Mouse (Mus musculus) ZHBTc4 (cell line): ENCODE measurements around the gene Chpf.

Experiments
- DNase-seq: peaks from one replicate; pipeline ENCODE4 v3.0.0-alpha.2; 2011; ENCODE audit warnings: low read depth, low spot score

The Chpf gene

DNA sequence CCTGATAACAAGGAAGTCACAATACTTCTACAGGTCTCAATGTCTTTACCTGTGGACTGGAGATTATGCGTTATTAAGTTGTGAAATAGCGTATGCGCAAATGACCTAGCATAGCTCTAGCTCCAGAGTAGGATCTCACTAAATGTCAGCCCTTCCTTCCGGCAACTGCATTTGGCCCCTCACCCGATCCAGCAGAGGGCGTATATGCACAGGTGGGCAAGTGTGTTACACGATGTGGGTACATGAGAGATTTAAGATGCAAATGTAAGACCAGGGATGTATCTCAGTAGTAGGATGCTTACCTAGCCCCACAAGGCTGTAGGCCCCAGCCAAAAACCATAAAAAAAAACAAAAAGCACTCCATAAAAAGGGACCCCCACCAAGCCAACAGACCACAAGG is 20.3 kb upstream of the Chpf start:
- DNase-seq = no peak

DNA sequence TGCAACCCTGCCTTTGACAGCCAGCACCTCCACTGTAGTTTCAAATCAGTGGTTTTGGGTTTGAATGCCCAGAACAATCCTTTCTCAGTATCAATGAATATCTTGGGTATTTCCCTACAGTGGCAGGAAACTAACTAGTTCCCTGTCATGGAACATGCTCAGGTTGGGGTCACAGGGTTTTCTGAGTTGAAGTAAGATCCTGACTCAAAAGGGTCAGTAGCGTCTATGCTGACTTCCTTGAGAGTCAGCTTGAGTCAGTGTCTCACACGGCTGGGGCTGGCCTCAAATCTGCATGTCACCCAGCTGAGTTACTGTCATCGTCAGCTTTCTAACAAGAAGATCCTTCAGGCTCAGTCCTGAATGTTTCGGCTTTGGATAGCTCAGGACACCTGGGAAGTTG is 19.8 kb upstream of the Chpf start:
- no peak for DNase-seq

DNA sequence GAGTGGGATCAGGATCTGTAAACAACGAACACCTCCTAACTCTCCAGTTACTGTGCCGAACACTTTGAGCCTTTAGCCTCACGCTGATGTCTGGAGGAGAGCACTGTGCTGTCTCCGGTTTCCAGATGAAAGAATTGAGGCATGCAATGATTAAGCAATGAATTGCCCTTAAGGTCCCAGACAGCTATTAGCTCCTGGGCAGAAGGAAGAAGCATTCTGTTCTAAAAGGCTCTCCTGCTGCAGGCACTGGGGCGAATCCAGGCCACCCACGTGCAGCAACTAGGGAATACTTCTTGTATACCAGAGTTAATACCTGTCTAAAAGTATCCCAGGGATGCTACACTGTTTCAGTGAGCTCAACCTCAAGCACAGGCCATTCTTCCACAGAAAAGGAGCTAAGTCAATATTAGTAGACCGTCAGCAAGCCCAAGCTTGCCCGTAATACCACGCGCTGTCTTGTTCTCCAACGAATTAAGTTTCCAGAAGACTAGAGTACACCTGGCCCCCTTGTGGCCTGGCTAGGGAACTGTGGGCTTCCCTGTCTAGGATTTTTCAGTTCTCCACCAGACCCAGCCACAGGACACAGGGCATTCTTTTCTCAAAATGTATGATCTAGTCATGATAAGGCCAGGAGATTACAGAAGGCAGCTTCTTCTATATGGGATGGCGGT is 15.9 kb upstream of the Chpf start:
- DNase-seq = peak; percentile 82

DNA sequence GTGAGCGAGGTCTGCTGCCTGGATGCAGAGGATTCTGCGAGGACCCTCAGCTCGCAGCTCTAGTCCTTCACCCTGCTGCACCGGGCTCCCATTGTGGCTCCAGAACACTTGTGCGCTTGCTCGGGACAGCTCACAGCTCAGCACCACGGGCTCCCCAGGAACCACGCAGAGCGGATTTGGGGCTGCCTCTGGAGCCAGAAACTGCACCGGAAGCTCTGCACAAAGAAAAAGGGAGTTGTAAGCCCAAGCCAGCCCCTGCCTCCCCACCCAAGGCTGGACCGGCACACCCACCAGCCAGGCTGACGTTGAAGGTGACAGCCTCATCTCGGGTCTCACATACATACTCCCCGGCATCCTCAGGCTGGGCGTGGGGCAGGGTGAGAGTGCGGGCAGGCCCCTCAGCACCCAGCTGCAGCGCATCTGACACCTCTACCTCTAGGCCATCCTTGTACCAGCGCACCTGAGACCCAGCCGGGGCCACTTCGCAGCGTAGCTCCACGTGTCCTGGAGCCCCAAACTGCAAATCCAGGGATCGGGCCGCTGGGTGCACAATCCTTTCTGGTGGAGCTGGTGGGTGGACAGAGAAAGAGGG is 13.6 kb upstream of the Chpf start:
- DNase-seq = no peak

DNA sequence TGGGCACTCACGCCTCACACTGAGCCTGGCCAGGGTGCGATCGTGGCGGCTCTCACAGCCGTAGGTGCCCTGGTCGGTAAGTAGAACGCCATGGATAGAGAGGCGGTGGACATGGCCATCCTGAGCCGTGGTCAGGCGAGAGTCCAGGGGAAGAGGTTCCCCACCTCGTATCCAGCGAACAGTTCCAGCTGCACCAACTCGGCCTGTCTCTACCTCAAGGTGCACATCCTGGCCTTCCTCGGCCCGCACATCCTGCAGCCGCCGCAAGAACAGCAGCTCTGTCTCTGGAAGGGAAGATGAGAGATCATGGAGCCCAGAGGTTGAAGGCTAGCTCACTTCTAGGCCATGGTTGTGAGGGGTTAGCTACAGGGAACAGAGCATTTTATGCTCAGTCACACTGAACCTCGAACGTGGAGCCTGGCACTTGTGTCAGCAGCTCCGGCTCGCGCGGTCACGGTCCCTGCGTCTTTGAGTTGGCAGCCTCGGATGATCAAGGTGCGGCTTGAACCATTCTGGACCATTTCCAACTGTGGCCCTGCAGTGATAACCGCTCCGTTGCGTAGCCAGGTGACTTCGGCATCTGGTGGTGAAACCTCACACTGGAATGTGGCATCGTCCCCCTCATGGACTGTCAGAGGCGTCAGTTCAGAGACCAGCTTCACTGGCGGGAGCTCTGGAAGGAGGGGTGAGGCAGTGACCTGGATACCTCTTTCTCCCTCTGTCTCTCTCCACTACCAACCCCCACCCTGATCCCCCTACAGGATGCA is 11.9 kb upstream of the Chpf start:
- no peak for DNase-seq

DNA sequence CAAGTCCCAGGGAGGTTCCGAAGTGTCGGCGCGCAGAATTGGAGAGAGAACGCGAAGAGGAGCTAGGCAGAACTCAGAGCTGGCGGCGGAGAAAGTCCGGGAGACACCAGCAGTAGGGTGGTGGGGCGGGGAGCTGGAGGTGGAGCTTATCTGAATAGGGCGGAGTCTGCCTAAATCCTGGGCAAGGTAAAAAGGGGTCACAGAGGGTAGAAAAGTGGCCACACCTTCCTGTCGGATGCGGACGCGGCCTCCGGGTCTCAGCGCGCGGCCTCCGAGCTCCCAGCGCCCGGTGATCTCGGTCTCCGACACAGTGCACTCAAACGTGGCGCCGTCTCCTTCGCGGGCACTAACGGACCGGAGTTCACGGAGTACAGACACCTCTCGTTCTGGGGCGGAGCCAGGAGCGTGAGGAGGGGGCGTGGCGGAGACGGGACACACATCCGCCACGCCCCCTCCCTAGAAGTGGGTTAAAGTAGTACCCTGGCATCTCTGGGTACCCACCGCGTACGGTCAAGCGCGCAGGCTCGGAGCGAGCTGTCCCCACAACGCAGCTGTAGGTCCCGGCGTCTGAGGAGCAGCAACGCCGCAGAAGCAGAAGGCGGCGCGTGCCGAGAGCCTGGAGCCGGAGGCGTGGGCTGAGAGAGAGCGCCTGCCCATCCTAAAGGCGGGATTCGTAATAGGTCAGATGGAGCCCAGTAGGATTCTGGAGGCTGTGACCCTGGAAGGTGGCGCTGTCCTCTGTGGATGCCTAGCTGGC is 8.5 kb upstream of the Chpf start:
- peak; percentile 95 for DNase-seq

DNA sequence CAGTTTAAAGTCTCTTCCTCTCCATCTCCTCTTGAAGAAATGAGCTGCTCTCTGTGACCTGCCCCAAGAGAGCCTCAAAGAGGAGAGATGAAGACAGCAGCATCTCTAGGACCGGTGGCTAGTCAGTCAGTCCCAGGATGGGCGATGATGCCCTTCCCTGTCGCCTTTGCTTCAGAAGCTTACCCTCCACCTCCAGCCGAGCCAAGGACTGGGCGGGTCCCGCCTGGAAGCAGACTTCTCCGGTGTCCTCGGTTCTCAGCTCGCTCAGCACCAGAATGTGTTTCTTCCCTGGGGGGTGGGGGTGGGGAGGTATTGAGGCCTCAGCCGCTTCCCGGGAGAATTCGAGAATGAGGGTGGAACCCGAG is 7.9 kb upstream of the Chpf start:
- DNase-seq = no peak

DNA sequence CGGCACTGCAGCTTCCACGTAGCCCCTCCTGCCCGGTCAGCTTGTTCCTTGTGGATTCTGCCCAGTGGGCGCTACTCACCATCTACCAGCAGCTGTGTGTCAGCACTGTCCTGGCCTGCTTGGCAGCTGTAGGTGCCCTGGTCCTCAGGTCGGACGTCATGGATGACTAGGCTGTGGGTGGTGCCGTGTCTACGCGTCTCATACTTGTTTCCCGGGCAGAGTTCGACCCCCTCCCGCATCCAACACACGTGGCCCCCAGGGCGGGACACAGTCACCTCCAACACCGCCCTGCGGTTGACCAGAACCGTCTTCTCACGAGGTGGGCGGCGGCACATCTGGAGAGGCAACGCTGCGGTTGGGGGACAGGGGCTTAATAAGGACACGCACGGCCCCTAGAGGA is 7.5 kb upstream of the Chpf start:
- no peak for DNase-seq

DNA sequence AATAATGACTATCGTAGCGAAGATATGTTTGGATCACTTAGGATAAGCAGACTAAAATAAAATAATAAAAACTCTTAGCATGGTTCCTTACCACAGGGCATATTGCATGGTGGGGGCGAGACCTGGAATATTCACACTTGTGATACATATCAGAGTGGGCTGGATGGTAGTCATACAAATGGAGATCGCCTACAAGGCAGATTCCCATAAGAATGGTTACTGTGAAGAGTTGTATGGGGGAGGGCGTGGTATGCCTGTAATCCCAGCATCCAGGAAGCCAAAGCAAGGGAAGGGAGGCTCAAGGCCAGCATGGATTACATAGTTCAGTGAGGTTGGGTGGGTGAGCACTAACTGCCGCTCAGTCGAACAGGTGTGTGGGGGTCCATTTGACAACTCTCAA is 1.6 kb upstream of the Chpf start:
- peak; percentile 77 for DNase-seq

DNA sequence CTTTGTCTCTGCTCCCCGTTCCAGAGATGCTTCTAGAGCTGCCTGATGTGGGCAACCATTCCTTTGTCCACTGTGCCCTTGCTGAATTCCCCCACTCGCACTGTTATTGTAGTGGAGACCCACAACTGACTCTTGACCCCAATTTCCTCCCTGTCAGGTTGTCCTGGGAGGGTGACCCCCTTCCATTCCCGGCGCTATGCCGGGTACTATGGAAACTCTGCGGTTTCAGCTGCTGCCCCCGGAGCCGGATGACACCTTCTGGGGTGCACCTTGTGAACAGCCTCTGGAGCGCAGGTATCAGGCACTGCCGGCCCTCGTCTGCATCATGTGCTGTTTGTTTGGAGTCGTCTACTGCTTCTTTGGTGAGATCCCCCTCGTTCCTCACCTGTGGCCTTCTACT is 929 bp upstream of the Chpf start:
- DNase-seq = no peak

DNA sequence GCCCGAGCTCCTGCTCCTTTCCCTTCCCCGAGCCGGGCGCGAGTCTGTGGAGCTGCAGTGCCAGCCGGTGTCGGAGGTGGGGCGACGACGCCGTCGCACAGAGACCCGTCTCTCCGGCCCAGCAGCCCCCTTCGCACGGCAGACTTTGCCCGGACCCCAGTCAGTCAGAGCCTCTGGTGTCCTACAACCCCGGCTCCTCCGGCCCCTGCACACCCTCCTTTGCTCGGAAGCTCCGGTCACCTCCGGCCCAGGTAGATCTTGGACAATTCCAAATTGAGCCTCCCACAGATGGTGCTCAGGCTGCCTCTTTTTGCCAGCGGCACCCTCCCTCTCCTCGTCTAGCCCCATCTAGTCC is 505 bp upstream of the Chpf start:
- DNase-seq = no peak

DNA sequence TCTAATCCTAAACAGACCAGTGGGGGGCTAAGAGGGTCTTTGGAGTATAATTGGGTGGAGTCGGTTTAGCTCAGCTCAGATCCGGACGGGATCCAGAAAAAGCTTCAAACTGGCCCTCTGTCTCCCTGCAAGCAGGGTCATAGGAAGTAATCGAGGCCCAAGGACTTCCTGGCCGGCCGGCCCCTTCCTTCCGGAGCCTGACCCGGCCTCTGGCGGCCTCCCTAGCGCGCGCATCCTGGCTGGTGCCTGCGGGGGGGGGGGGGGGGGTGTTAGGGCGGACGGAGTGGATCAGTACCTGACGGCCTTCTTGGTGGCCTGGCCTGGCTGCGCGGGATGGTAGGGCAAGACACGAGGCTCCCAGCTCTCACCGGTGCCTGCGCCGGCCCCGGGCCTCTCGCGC is 610 bp downstream of the Chpf start:
- no peak for DNase-seq

DNA sequence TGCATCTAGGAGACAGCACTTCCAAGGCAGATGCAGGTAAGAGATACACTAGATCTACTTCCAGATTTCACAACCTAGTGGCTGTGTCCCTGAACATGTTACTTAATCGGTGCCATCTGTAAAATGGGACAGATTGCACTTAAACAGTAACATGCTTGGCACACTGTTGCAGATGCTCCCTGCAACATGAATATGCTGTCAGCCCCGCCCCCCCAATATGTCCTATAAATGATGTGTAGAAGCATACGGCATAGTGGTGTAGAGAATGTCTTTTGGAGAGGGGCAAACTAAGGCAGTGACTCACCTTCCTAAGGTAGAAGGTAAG is 1.2 kb downstream of the Chpf start:
- no peak for DNase-seq

DNA sequence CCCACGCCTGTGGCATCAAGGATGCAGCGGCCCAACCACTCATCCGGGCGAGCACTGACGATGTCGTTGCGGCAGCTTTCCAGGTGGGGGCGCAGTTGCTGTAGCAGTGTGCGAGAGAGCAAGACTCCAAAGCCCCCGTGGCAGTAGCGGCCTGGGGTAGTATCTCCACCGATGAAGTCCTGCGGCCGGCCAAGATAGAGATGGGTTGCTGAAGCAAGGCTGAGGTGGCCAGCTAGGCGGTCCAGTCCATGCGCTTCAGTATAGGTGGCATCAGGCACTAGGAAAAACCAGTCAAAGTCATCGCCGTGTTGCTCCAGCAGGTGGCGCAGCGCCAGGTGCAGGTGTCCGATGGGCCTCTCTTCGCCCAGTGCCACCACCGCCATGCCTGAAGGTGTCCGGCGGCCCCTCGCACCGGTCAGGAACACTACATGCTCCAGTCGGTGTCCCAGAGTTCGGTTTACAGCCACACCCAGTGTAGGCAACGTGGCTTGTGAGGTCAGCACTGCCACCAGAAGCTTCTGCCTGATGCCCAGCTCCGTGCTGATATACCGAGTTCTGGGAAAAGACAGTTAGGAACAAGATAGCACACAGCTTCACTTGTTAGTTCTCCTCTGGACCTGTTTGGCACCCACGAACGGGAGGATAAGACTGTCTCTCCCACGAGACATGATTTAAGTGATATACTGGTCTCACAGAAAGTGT is 1.7 kb downstream of the Chpf start:
- DNase-seq = peak; percentile 85

DNA sequence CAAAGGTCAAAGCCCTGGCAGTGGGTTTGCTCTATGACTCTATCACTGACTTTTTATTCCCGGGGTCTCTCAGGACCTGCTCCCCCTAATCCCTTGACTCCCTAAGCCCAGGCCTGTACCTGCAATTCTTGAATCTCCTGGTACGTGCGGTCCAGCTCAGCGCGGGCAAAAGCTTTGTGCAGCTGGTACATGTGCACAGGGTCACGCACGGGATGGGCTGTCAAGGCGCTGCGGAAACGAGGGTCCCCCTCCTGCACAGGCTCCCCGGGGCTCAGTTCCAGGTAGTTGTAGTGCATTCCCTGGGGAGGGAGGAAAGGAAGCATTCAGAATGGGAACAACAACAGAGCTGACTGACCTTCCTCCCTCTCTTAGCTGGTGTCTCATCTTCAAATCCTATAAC is 2.7 kb downstream of the Chpf start:
- DNase-seq = no peak

DNA sequence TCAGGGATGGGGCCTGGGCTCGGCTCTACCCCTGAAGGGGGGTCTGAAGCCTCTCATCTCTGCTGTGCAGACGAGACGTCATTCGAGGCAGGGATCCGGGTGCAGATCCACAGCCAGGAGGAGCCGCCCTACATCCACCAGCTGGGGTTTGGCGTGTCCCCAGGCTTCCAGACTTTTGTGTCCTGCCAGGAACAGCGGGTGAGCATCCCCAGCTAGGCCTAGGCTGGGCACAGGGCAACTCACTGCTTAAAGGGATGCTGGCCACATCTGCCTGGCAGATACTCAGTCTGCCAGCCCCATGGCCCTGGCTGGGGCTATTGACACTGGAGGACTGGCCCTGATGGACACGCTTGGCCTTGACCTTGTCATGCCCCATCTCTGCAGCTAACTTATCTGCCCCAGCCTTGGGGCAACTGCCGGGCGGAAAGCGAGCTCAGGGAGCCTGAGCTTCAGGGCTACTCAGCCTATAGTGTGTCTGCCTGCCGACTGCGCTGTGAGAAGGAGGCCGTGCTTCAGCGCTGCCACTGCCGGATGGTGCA is 9.8 kb downstream of the Chpf start:
- no peak for DNase-seq

DNA sequence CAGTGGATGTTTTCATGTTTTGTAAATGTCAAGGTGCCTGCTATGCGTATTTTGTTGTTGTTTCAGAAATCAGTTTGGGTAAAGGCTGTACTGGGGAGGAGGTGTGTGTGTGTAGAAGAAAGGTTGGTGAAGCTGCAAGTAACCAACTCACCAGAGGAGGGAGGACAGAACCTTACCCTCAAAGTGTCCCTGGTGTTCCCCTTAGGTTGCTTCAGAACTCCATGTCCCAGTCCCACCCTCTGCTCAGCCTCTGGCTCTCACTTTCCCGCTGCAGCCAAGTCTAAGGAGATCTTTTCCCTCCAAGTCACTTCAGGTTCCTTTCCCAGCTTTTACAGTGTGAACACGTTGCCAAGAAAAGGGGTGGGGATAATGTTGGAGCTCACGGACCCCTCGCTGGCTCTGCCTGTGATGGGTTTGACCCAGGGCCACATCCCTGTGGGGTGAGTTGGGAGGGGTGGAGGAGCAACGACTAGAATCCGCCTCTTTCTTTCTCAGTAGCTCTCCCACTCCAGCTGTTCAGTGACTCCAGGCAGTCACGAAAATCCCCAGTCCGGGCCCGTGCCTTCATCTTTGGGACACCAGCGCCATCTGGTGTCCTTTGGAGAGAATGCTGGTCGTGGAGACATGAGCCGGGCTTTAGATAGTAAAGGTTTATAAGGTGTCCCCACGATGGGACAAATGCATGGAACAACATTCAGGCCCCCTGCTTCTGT is 11.7 kb downstream of the Chpf start:
- DNase-seq = peak; percentile 89

DNA sequence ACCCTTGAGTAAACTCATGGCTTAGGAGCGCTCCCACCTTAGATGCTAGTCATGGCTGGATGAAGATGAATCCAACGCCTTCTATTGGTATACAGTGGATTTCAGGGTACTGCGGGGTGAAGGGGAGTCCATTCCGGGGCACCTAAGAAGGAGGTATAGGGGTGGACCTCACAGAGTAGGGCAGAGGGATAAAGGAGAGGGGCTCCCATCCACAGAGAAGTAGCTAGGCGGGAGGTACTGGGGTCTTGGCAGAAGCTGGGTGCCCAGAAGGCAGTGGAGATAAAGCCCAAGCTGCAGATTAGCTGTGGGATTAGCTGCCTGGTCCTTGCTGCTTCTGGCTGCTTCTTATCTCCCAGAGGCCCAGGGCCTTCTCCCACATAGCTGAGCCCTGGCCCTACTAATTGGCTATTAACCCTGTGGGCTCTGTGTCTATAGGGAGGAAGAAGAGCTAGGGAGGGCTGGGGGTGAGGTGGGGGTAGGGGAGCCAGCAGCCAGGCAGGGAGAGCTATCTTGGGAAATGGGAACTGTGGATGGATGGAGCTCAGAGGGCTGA is 15.4 kb downstream of the Chpf start:
- no peak for DNase-seq

DNA sequence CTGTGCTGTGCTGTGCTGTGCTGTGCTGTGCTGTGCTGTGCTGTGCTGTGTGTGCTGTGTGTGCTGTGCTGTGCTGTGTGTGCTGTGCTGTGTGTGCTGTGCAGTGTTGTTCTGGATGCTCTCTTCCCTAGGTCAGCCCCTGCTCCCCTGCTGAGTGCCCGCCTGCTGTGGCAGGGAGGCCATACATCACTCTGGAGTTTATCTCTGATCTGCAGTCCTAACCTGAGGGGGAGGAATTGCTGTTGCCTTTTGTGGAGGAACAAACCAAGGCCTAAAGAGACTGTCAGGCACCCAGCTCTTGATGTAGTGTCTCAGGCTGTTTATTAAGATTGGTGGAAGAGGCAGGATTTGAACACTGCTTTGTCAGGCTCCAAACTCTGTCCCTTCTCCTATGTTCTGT is 16.5 kb downstream of the Chpf start:
- DNase-seq = no peak

DNA sequence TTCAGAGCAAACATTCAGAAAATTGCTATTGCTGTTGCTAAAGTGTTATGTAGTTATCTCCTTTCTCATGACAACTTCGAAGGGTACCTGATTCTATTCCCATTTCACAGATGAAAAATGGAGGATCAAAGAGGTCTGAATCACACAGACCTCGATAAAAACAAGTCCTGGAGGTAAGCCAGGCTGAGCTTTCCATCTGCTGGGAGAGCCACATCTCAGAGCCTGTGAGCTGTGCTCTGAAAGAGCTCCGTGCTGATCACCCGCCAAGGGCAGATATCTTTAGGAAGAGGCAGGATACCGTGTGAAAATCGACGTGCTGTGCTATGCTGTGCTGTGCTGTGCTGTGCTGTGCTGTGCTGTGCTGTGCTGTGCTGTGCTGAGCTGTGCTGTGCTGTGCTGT is 18.8 kb downstream of the Chpf start:
- DNase-seq = no peak
